Mouse (Mus musculus): Measurements from ENCODE around the gene Gm49630. TPM values are rescaled to one million over a fixed set of nuclear protein-coding genes. Genes with fewer than 3 reads are reported as not detected.
"Not testable (repeated sequence)": the region's sequence is repeated elsewhere in the genome, so short reads cannot be mapped to it uniquely, and the experiment has no call there.

The Gm49630 gene
- total and polyA plus RNA-seq, 3 experiments: not detected

- peak overlapping the region in 1 of 3 experiments; percentile 11 for H3K4me3 ChIP-seq (replicated peaks in 1 of 3; ENCODE audit: low read depth in 2 of 3, low read length in 2 of 3, poor library complexity in 1 of 3)
- peak; percentile 63 for DNase-seq (ENCODE audit: extremely low read depth)
- in situ Hi-C loops (cut with MboI; ENCODE audit: low pct_ligation_motif_present, low pct_unique_long_range_greater_than_20kb, low sequenced_read_pairs); H3K9me3 ChIP-seq (replicated peaks; ENCODE audit: low read length); H3K27me3 ChIP-seq (replicated peaks); H3K36me3 ChIP-seq (replicated peaks in 1 of 2; ENCODE audit: control insufficient read depth in 1 of 2, insufficient read depth in 1 of 2, low read length in 1 of 2); H3K79me2 ChIP-seq (replicated peaks; ENCODE audit: control insufficient read depth, extremely low read depth, insufficient read depth, poor library complexity, severe bottlenecking); dilution Hi-C loops (cut with MboI; ENCODE audit: extremely low pct_ligation_motif_present, extremely low pct_unique_long_range_greater_than_20kb, low sequenced_read_pairs); H3K9ac ChIP-seq (ENCODE audit: insufficient read depth, low read depth): not testable (repeated sequence)
- H3K4me2 ChIP-seq (ENCODE audit: insufficient read depth, low read depth, poor library complexity, severe bottlenecking): 0 out of 2 replicates have a peak overlapping the region, but pooled peaks have one; percentile 3
- H3K4me1 ChIP-seq (ENCODE audit: control insufficient read depth in 1 of 2, insufficient read depth in 2 of 2): peaks cover 6 to 18% of the 10 kb centered on the region in 2 experiments
- TF ChIP-seq TBP (conservative IDR thresholded peaks at IDR 0.05; ENCODE audit: low read depth, low read length): 0 out of 2 replicates have a peak, but pooled peaks have one; percentile 31
- TF ChIP-seq ETS1 (conservative IDR thresholded peaks at IDR 0.05; ENCODE audit: low read depth, low read length): peak; percentile 24; the same call in 1 of the 2 replicates
- peak overlapping the region; percentile 93 for H3K27ac ChIP-seq (ENCODE audit: insufficient read depth, low read depth)
These were observed 55.9 kb downstream of the Gm49630 start for GRCm38 (mm10) chr17:7315693-7316382.

GRCm38 (mm10) chr17:7306278-7307196 is 65.2 kb downstream of the Gm49630 start:
- H3K4me1 ChIP-seq (ENCODE audit: control insufficient read depth in 1 of 2, insufficient read depth in 2 of 2); H3K36me3 ChIP-seq (replicated peaks in 1 of 2; ENCODE audit: control insufficient read depth in 1 of 2, insufficient read depth in 1 of 2, low read length in 1 of 2); in situ Hi-C loops (cut with MboI; ENCODE audit: low pct_ligation_motif_present, low pct_unique_long_range_greater_than_20kb, low sequenced_read_pairs); H3K27me3 ChIP-seq (replicated peaks); H3K9me3 ChIP-seq (replicated peaks; ENCODE audit: low read length); H3K27ac ChIP-seq (ENCODE audit: insufficient read depth, low read depth); H3K4me2 ChIP-seq (ENCODE audit: insufficient read depth, low read depth, poor library complexity, severe bottlenecking); H3K9ac ChIP-seq (ENCODE audit: insufficient read depth, low read depth); H3K79me2 ChIP-seq (replicated peaks; ENCODE audit: control insufficient read depth, extremely low read depth, insufficient read depth, poor library complexity, severe bottlenecking); dilution Hi-C loops (cut with MboI; ENCODE audit: extremely low pct_ligation_motif_present, extremely low pct_unique_long_range_greater_than_20kb, low sequenced_read_pairs); H3K4me3 ChIP-seq (replicated peaks in 1 of 3; ENCODE audit: low read depth in 2 of 3, low read length in 2 of 3, poor library complexity in 1 of 3): not testable (repeated sequence)
- peak; percentile 13 for DNase-seq (ENCODE audit: extremely low read depth)
- TF ChIP-seq SMC3 (IDR thresholded peaks at IDR 0.05; ENCODE audit: low read depth, low read length) (peak; percentile 58), CTCF (conservative IDR thresholded peaks at IDR 0.05 in 1 of 2, IDR thresholded peaks at IDR 0.05 in 1 of 2; ENCODE audit: low read depth in 2 of 2, low read length in 2 of 2) (peak; percentile 12 to 56; a peak in 2 of 4 replicates), RAD21 (IDR thresholded peaks at IDR 0.05; ENCODE audit: low read depth, low read length) (peak; percentile 45)

Other genes with a start within 250 kb of the Gm49630 start
- 0.64 and 0.97 TPM in 2 replicates for gene Rps6ka2, start 201.9 kb downstream of the Gm49630 start, total RNA-seq (2012; rRNA removed)
- gene Rps6ka2, start 201.9 kb downstream of the Gm49630 start, total RNA-seq (2014; rRNA removed): 0.91 and 1.4 TPM in 2 replicates
- 1.4 and 1.5 TPM in 2 replicates for gene Rps6ka2, start 201.9 kb downstream of the Gm49630 start, polyA plus RNA-seq (2012; ENCODE audit: insufficient read length, low read depth)
- not detected in 2 replicates for gene Tcp10a, start 47.3 kb downstream of the Gm49630 start, total RNA-seq (2012; rRNA removed)
- not detected in 2 replicates for gene Tcp10a, start 47.3 kb downstream of the Gm49630 start, total RNA-seq (2014; rRNA removed)
- gene Tcp10a, start 47.3 kb downstream of the Gm49630 start, polyA plus RNA-seq (2012; ENCODE audit: insufficient read length, low read depth): 0.55 and 0.84 TPM in 2 replicates
- gene Ttll2, start 19.3 kb downstream of the Gm49630 start, total RNA-seq (2012; rRNA removed): not detected in 2 replicates
- not detected in 2 replicates for gene Ttll2, start 19.3 kb downstream of the Gm49630 start, total RNA-seq (2014; rRNA removed)
- not detected in 2 replicates for gene Ttll2, start 19.3 kb downstream of the Gm49630 start, polyA plus RNA-seq (2012; ENCODE audit: insufficient read length, low read depth)
- gene Unc93a2, start 13.5 kb upstream of the Gm49630 start, total RNA-seq (2012; rRNA removed): 0.08 and 0.13 TPM in 2 replicates
- gene Unc93a2, start 13.5 kb upstream of the Gm49630 start, total RNA-seq (2014; rRNA removed): 0.27 TPM in 1 of 2 replicates, not detected in the other
- 0.50 TPM in 1 of 2 replicates, not detected in the other for gene Unc93a2, start 13.5 kb upstream of the Gm49630 start, polyA plus RNA-seq (2012; ENCODE audit: insufficient read length, low read depth)